Mouse (Mus musculus): ENCODE data around the gene Cd8b1. TPM values are rescaled to one million over a fixed set of nuclear protein-coding genes. Genes with fewer than 3 reads are reported as not detected.

Cd8b1 gene
- polyA plus RNA-seq (2015; fragmentation: Nextera tagmentation; extraction: Ambion mirVana): 0.11 TPM in 1 of 2 replicates, not detected in the other

DNA sequence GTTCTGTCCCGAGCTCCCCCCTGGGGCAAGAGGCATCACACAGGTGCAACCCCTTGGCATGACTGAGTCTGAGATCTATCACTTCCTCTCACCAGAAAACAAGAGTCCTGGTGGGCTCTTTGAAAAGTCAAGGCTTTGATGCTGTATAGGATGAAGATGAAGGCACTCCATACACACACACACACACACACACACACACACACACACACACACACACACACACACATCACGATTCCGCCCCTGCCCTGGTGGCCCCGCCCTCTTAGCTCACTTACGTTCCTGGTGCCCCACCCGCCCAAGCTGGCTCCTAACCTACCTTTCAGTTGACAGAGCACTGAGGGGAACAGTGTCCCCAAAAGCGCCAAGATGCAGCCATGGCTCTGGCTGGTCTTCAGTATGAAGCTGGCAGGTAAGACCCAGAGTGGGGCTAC lies at the start of gene Cd8b1:
Gene Cd8b1, plus strand, starts transcription at position 298 of the 431 bp plus-strand sequence.
- Histone ChIP-seq H3K4me3 (replicated peaks) (no peak within 1 kb of the TSS), H3K36me3 (no peaks in the 10 kb centered on the region), H3K27me3 (no peaks in the 10 kb centered on the region), H3K9me3 (replicated peaks) (no peaks in the 10 kb centered on the region), H3K27ac (replicated peaks) (no peak within 1 kb of the TSS), H3K4me2 (replicated peaks) (no peak within 1 kb of the TSS), H3K9ac (no peak within 1 kb of the TSS), H3K4me1 (no peaks in the 10 kb centered on the region)
- 0 out of 2 replicates have a peak, but pooled peaks have one; percentile 37 for ATAC-seq (ENCODE audit: insufficient number of reproducible peaks, low FRiP score, low TSS enrichment, low read depth)
- WGBS: 77% methylated on average over 7 of the region's 7 CpGs

DNA sequence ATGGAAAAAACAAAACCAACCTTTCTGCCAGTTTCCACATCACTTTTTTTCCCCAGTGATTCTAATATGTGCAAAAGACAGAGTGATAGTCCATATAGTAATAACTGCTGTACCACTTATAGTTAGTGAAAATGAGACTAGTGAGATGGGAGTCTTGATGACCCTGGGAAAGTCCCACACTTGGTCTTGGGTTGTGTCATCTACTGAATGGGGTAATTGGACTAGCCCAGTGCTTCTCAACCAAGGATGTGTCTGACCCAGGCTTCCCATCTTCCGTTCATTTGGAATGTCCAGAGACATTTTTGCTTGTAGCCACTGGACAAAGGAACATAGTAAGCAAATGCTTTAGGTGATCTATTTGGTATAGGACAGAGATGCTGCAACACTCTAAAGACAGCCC lies 48.9 kb upstream of the Cd8b1 start:
- Histone ChIP-seq H3K4me2 (replicated peaks) (no peak overlapping the region), H3K4me3 (replicated peaks) (no peak overlapping the region), H3K27ac (replicated peaks) (no peak overlapping the region), H3K9me3 (replicated peaks) (no peaks in the 10 kb centered on the region), H3K4me1 (peaks cover 6% of the 10 kb centered on the region), H3K36me3 (no peaks in the 10 kb centered on the region), H3K9ac (no peak overlapping the region), H3K27me3 (no peaks in the 10 kb centered on the region)
- WGBS: 89% methylated on average over 1 of the region's 1 CpGs
- ATAC-seq (ENCODE audit: insufficient number of reproducible peaks, low FRiP score, low TSS enrichment, low read depth): no peak

DNA sequence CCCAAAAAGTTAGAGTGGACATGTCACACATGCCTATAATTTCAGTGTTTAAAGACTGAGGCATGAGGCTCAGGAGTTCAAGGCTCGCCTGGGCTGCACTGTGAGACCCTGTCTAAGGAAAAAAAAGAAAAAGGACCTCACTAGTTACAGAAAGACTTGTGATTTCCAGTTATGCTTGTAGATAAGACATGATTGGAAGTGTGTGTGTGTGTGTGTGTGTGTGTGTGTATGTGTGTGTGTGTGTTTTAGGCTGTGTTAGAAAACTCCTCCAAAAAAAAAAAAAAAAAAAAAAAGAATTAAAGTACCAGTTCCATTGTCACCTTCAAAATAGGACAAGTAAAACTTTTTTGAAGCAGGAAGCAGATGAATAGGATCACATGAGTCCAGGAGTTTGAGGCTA lies 48.0 kb upstream of the Cd8b1 start:
- Histone ChIP-seq H3K9ac (no peak overlapping the region), H3K4me2 (replicated peaks) (no peak overlapping the region), H3K27ac (replicated peaks) (no peak overlapping the region), H3K36me3 (no peaks in the 10 kb centered on the region), H3K9me3 (replicated peaks) (no peaks in the 10 kb centered on the region), H3K4me1 (peaks cover 6% of the 10 kb centered on the region), H3K27me3 (no peaks in the 10 kb centered on the region), H3K4me3 (replicated peaks) (no peak overlapping the region)
- 91% methylated on average over 1 of the region's 1 CpGs for WGBS
- no peak for ATAC-seq (ENCODE audit: insufficient number of reproducible peaks, low FRiP score, low TSS enrichment, low read depth)

DNA sequence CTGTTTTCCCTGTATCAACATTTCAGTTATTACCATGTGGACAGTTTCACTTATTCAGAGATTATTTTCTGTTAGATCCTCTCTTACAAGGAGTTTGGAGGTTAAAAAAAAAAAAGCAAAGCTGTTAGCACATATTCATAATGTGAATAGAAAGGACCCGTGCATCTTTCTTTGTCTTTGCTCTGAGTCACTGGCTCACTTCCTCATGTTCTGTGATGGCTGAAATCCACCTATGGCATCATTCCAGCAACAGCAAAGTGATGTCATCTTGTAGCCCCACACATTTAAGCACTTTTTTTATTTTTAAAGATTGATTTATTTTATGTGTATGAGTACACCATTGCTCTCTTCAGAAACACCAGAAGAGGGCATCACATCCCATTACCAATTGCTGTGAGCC lies 43.2 kb upstream of the Cd8b1 start:
- Histone ChIP-seq H3K36me3 (peaks cover 5% of the 10 kb centered on the region), H3K9me3 (replicated peaks) (no peaks in the 10 kb centered on the region), H3K4me1 (no peaks in the 10 kb centered on the region), H3K27me3 (no peaks in the 10 kb centered on the region), H3K9ac (no peak overlapping the region), H3K27ac (replicated peaks) (no peak overlapping the region), H3K4me3 (replicated peaks) (no peak overlapping the region), H3K4me2 (replicated peaks) (no peak overlapping the region)
- no peak for ATAC-seq (ENCODE audit: insufficient number of reproducible peaks, low FRiP score, low TSS enrichment, low read depth)
- WGBS: 72% methylated on average over 1 of the region's 1 CpGs

DNA sequence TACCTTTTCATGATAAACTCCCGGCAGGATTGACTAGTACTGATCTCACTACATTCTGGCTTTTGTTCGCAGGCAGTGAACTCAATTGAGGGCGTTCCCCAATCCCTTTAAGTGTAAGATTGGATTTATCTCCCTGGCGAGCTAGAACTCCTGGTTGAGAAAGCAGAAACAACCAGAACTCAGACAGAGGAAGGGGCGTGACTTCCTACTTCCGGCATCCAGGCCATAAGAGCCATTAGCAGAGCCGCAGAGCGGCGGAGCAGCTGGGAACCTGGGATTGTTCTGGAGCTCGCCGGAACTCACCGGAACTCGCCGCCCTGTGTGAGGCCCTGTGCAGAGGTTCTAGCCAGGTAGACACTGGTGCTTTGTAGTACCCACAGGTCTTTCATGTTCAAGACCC lies 29.1 kb upstream of the Cd8b1 start:
- ATAC-seq (ENCODE audit: insufficient number of reproducible peaks, low FRiP score, low TSS enrichment, low read depth): no peak; the same call in 1 of the 2 replicates
- Histone ChIP-seq H3K4me1 (no peaks in the 10 kb centered on the region), H3K27me3 (no peaks in the 10 kb centered on the region), H3K4me2 (replicated peaks) (no peak overlapping the region), H3K9ac (no peak overlapping the region), H3K4me3 (replicated peaks) (no peak overlapping the region), H3K27ac (replicated peaks) (no peak overlapping the region), H3K36me3 (no peaks in the 10 kb centered on the region), H3K9me3 (replicated peaks) (no peaks in the 10 kb centered on the region)
- WGBS: 88% methylated on average over 14 of the region's 14 CpGs

DNA sequence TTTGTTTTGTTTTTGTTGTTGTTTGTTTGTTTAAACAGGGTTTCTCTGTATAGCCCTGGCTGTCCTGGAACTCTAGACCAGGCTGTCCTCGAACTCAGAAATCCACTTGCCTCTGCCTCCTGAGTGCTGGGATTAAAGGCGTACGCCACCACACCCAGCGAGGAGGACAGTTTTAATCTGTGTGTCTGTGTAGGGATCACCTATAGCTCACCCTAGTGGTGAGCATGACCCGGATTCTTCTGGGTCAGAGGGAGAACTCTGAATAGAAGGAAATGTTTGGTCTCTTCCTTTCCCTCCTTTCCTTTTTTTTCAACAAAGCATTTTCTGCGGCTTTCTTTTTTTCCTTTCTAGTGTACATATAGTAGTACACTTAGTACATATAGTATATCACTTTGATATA lies 27.3 kb upstream of the Cd8b1 start:
- Histone ChIP-seq H3K4me3 (replicated peaks) (no peak overlapping the region), H3K27ac (replicated peaks) (no peak overlapping the region), H3K9ac (no peak overlapping the region), H3K27me3 (no peaks in the 10 kb centered on the region), H3K4me2 (replicated peaks) (no peak overlapping the region), H3K9me3 (replicated peaks) (no peaks in the 10 kb centered on the region), H3K36me3 (no peaks in the 10 kb centered on the region), H3K4me1 (no peaks in the 10 kb centered on the region)
- ATAC-seq (ENCODE audit: insufficient number of reproducible peaks, low FRiP score, low TSS enrichment, low read depth): no peak
- WGBS: 80% methylated on average over 6 of the region's 6 CpGs

DNA sequence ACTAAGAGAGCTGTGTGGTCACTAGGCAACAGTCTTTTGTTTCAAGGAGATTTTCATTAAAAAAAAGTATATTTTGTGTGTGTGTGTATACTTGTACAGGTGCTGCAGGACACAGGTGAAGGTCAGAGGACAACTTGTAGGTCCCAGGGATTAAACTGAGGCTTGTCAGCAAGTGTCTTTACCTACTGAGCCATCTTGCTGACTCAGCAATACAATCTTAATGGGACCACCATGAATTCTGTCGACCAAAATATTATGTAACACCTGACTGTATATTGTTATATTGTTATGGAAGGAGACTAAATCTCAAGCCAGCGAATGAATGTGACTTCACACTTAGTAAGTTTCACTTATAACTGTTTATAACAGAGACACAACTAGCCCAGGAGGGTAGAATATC lies 24.5 kb upstream of the Cd8b1 start:
- no peak overlapping the region for H3K4me3 ChIP-seq (replicated peaks)
- 62% methylated on average over 2 of the region's 2 CpGs for WGBS
- no peaks in the 10 kb centered on the region for H3K27me3 ChIP-seq
- no peaks in the 10 kb centered on the region for H3K4me1 ChIP-seq
- ATAC-seq (ENCODE audit: insufficient number of reproducible peaks, low FRiP score, low TSS enrichment, low read depth): no peak
- no peak overlapping the region for H3K27ac ChIP-seq (replicated peaks)
- H3K4me2 ChIP-seq (replicated peaks): no peak overlapping the region
- no peaks in the 10 kb centered on the region for H3K9me3 ChIP-seq (replicated peaks)
- H3K9ac ChIP-seq: no peak overlapping the region
- H3K36me3 ChIP-seq: no peaks in the 10 kb centered on the region

DNA sequence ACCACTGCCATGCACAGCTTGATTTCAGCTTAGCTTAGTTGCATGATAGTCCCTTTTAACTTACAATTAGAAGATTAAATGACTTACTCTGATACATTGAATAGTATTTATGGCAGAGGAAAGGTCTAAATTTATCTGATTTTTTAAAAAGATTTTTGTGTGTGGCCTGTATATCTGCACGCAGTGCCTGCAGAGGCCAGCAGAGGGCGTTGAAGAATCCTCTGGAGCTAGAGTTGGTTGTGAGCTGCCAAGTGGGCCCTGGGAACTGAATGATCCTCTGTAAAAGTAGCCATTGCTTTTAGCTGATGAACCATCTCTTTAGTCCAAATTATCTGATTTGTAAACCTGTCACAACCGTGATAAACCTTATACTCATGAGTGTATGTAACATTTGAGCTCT lies 23.8 kb upstream of the Cd8b1 start:
- 36% methylated on average over 3 of the region's 3 CpGs for WGBS
- no peak for ATAC-seq (ENCODE audit: insufficient number of reproducible peaks, low FRiP score, low TSS enrichment, low read depth)
- Histone ChIP-seq H3K36me3 (no peaks in the 10 kb centered on the region), H3K9me3 (replicated peaks) (no peaks in the 10 kb centered on the region), H3K4me1 (no peaks in the 10 kb centered on the region), H3K9ac (no peak overlapping the region), H3K4me3 (replicated peaks) (no peak overlapping the region), H3K4me2 (replicated peaks) (no peak overlapping the region), H3K27me3 (no peaks in the 10 kb centered on the region), H3K27ac (replicated peaks) (no peak overlapping the region)

DNA sequence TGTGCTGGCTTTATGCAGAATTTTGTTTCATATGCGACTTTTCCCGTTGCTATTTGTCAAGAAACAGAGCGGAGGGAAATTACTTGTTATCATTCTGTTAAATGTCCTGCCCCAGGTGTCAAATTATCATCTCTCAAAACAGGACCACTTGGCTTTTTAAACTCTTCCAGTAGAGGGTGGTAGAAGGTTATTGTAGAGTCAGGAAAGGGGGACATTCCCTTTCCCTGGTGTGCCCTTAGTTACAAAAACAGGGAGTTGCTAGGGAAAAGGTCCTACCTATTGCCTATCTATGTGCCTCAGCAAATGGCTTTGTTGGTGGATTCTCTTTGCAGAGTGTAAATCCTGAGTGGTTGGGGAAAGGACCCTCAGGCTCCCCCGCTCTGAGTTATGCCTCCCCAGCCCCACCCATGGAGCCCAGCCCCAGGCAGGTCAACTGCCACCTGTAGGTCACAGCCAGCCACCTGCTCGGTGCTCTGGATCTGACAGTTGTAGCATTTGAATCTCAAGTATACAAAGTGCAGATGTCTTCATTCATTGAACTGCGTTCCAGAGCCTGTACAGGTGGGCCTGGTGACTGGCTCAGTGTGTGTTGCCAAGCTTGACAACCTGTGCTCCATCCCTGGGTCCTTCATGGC lies 20.4 kb upstream of the Cd8b1 start:
- H3K27me3 ChIP-seq: no peaks in the 10 kb centered on the region
- H3K9me3 ChIP-seq (replicated peaks): no peaks in the 10 kb centered on the region
- 60% methylated on average over 6 of the region's 6 CpGs for WGBS
- H3K9ac ChIP-seq: no peak overlapping the region
- H3K36me3 ChIP-seq: no peaks in the 10 kb centered on the region
- H3K4me3 ChIP-seq (replicated peaks): no peak overlapping the region
- no peak for ATAC-seq (ENCODE audit: insufficient number of reproducible peaks, low FRiP score, low TSS enrichment, low read depth)
- no peaks in the 10 kb centered on the region for H3K4me1 ChIP-seq
- no peak overlapping the region for H3K4me2 ChIP-seq (replicated peaks)
- no peak overlapping the region for H3K27ac ChIP-seq (replicated peaks)

DNA sequence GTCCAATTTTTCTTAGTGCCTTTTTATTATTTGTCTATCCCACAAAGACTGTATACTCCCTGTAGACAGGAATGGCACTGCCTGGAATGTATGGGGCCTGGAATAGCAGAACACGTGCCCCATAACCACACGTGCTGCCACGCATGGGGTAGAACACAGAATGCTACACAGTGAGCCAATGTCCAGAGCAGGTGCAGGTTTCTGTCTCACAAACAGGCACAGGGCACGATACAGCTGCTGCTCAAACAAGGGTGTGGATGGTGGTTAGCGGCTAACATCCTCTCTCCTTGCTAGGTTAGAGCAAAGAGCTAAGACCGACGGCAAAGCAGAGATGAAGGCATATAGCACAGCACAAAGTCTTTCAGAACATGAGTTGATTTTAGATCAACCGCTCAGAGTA lies 15.1 kb upstream of the Cd8b1 start:
- 86% methylated on average over 8 of the region's 8 CpGs for WGBS

DNA sequence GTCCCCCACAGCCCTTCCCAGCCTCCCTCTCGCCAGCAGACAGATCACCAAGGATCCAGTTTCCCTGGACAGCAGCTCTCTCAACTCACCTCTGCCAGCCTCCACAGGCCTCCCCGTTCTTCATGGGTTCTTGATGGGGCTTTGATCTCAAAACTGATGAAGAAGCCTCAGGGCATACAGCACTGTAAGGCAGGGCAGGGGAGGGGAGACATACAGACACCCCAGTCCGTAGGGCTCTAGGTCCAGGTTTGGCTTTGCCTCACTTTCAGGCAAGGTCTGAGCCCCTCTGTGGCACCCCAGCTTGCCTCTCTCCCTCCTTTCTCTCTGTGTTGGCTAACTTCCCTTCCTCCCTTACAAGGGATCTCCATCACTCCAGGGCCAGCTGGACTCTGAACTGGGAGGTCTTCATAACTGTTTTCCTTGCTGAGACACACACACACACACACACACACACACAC lies 733 bp upstream of the Cd8b1 start, which contains the start of gene Smyd1:
Gene Smyd1, minus strand, starts transcription at position 408 of the 458 bp plus-strand sequence.
- Histone ChIP-seq H3K36me3 (no peaks in the 10 kb centered on the region), H3K4me1 (no peaks in the 10 kb centered on the region), H3K27ac (replicated peaks) (no peak within 1 kb of the TSS), H3K27me3 (no peaks in the 10 kb centered on the region), H3K4me3 (replicated peaks) (no peak within 1 kb of the TSS), H3K9me3 (replicated peaks) (no peaks in the 10 kb centered on the region), H3K4me2 (replicated peaks) (no peak within 1 kb of the TSS), H3K9ac (no peak within 1 kb of the TSS)
- 61% methylated on average over 3 of the region's 3 CpGs for WGBS
- no peak for ATAC-seq (ENCODE audit: insufficient number of reproducible peaks, low FRiP score, low TSS enrichment, low read depth)

More for the DNA sequence above, 15.1 kb upstream of the Cd8b1 start:
- no peak for ATAC-seq (ENCODE audit: insufficient number of reproducible peaks, low FRiP score, low TSS enrichment, low read depth)
- H3K27me3 ChIP-seq: no peaks in the 10 kb centered on the region
- H3K4me3 ChIP-seq (replicated peaks): no peak overlapping the region
- no peaks in the 10 kb centered on the region for H3K9me3 ChIP-seq (replicated peaks)
- H3K36me3 ChIP-seq: no peaks in the 10 kb centered on the region
- no peak overlapping the region for H3K9ac ChIP-seq
- no peak overlapping the region for H3K27ac ChIP-seq (replicated peaks)
- no peaks in the 10 kb centered on the region for H3K4me1 ChIP-seq
- H3K4me2 ChIP-seq (replicated peaks): no peak overlapping the region

DNA sequence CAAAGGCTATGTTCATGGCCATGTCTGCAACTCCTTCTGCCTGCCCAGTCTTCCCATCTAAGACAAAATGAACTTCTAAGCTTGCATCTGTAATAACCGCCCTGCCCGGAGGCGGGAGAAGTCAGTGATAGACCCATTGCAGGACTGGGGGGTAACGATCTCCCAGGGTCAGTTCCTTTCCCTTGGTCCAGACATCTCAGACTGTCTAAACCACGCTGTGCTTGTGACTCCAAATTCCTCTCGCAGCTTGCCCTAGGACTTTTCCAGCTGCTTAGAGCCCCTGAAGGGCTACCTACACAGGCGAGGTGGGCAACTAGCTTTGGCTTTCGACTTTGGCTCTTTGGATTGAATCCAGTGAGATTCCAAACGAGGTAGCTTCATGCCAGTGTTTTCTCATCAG lies 2.2 kb downstream of the Cd8b1 start:
- no peak overlapping the region for H3K27ac ChIP-seq (replicated peaks)
- H3K27me3 ChIP-seq: no peaks in the 10 kb centered on the region
- H3K4me3 ChIP-seq (replicated peaks): no peak overlapping the region
- no peaks in the 10 kb centered on the region for H3K36me3 ChIP-seq
- no peak overlapping the region for H3K4me2 ChIP-seq (replicated peaks)
- WGBS: 85% methylated on average over 9 of the region's 9 CpGs
- no peak for ATAC-seq (ENCODE audit: insufficient number of reproducible peaks, low FRiP score, low TSS enrichment, low read depth)
- H3K9me3 ChIP-seq (replicated peaks): no peaks in the 10 kb centered on the region
- H3K9ac ChIP-seq: no peak overlapping the region
- no peaks in the 10 kb centered on the region for H3K4me1 ChIP-seq

Data from embryonic facial prominence, embryonic 15.5 days (tissue).